Mouse (Mus musculus) heart, postnatal 0 days (tissue): ENCODE measurements around the gene Srsf1.

ENCODE experiments used
- CTCF ChIP-seq: IDR thresholded peaks from 2 replicates; pipeline ENCODE4 v1.5.1; 2016; ENCODE audit warnings: antibody characterized with exemption, control low read depth, low read depth
- EP300 ChIP-seq: IDR thresholded peaks from 2 replicates; pipeline ENCODE4 v1.6.1; 2016; ENCODE audit warnings: antibody characterized with exemption, low read depth

GRCm38 (mm10) chr11:88046944-88047794 lies at the start of gene Srsf1:
- TF ChIP-seq EP300, result peak; percentile 95
- no peak for TF ChIP-seq CTCF
